Mouse (Mus musculus): ENCODE results near the gene Gm45753. TPM values are rescaled to one million over a fixed set of nuclear protein-coding genes. Genes with fewer than 3 reads are reported as not detected.

Gene Gm45753
- polyA plus RNA-seq, 1 experiment from 2014 or later = not detected

- 79% methylated on average over 3 of the region's 3 CpGs for WGBS
- no peak for ATAC-seq (ENCODE audit: insufficient number of reproducible peaks, insufficient read depth, low FRiP score, low read depth)
Measured at GRCm38 (mm10) chr8:45304354-45304753, 3.9 kb downstream of the Gm45753 start.

GRCm38 (mm10) chr8:45302390-45302789 lies 5.9 kb downstream of the Gm45753 start:
- Histone ChIP-seq H3K9me3 (ENCODE audit: control insufficient read depth, low read length) (no peaks in the 10 kb centered on the region), H3K27me3 (ENCODE audit: control insufficient read depth, insufficient read depth, low read length) (no peaks in the 10 kb centered on the region), H3K4me1 (ENCODE audit: control insufficient read depth in 2 of 2, insufficient read depth in 2 of 2, low read length in 2 of 2) (no peaks in the 10 kb centered on the region), H3K36me3 (ENCODE audit: control insufficient read depth, insufficient read depth, low read length) (no peaks in the 10 kb centered on the region), H3K4me2 (ENCODE audit: low read length) (no peak overlapping the region), H3K27ac (replicated peaks in 1 of 2; ENCODE audit: control insufficient read depth in 1 of 2, insufficient read depth in 1 of 2, low read depth in 2 of 2, low read length in 2 of 2) (no peak overlapping the region), H3K9ac (ENCODE audit: low read length) (no peak overlapping the region), H3K4me3 (ENCODE audit: control insufficient read depth in 1 of 2, insufficient read depth in 1 of 2, low read depth in 1 of 2, low read length in 2 of 2) (no peak overlapping the region)
- 85% methylated on average over 8 of the region's 8 CpGs for WGBS
- ATAC-seq (ENCODE audit: insufficient number of reproducible peaks, insufficient read depth, low FRiP score, low read depth) = no peak

More at GRCm38 (mm10) chr8:45304354-45304753, 3.9 kb downstream of the Gm45753 start:
- H3K4me3 ChIP-seq (ENCODE audit: control insufficient read depth in 1 of 2, insufficient read depth in 1 of 2, low read depth in 1 of 2, low read length in 2 of 2) = no peak overlapping the region
- H3K4me1 ChIP-seq (ENCODE audit: control insufficient read depth in 2 of 2, insufficient read depth in 2 of 2, low read length in 2 of 2) = no peaks in the 10 kb centered on the region
- H3K4me2 ChIP-seq (ENCODE audit: low read length) = no peak overlapping the region
- H3K27me3 ChIP-seq (ENCODE audit: control insufficient read depth, insufficient read depth, low read length) = no peaks in the 10 kb centered on the region
- H3K27ac ChIP-seq (replicated peaks in 1 of 2; ENCODE audit: control insufficient read depth in 1 of 2, insufficient read depth in 1 of 2, low read depth in 2 of 2, low read length in 2 of 2) = no peak overlapping the region
- H3K9me3 ChIP-seq (ENCODE audit: control insufficient read depth, low read length) = no peaks in the 10 kb centered on the region
- no peak overlapping the region for H3K9ac ChIP-seq (ENCODE audit: low read length)
- no peaks in the 10 kb centered on the region for H3K36me3 ChIP-seq (ENCODE audit: control insufficient read depth, insufficient read depth, low read length)

GRCm38 (mm10) chr8:45295276-45295675 lies 13.0 kb downstream of the Gm45753 start:
- Histone ChIP-seq H3K27me3 (ENCODE audit: control insufficient read depth, insufficient read depth, low read length) (no peaks in the 10 kb centered on the region), H3K4me2 (ENCODE audit: low read length) (no peak overlapping the region), H3K4me1 (ENCODE audit: control insufficient read depth in 2 of 2, insufficient read depth in 2 of 2, low read length in 2 of 2) (no peaks in the 10 kb centered on the region), H3K36me3 (ENCODE audit: control insufficient read depth, insufficient read depth, low read length) (no peaks in the 10 kb centered on the region), H3K9me3 (ENCODE audit: control insufficient read depth, low read length) (no peaks in the 10 kb centered on the region), H3K4me3 (ENCODE audit: control insufficient read depth in 1 of 2, insufficient read depth in 1 of 2, low read depth in 1 of 2, low read length in 2 of 2) (no peak overlapping the region), H3K27ac (replicated peaks in 1 of 2; ENCODE audit: control insufficient read depth in 1 of 2, insufficient read depth in 1 of 2, low read depth in 2 of 2, low read length in 2 of 2) (no peak overlapping the region), H3K9ac (ENCODE audit: low read length) (no peak overlapping the region)
- no peak for ATAC-seq (ENCODE audit: insufficient number of reproducible peaks, insufficient read depth, low FRiP score, low read depth)
- WGBS = 78% methylated on average over 6 of the region's 6 CpGs

GRCm38 (mm10) chr8:45294687-45295086 lies 13.6 kb downstream of the Gm45753 start, which contains the start of gene Klkb1:
Gene Klkb1, minus strand, starts transcription at chr8:45294859.
- no peaks in the 10 kb centered on the region for H3K4me1 ChIP-seq (ENCODE audit: control insufficient read depth in 2 of 2, insufficient read depth in 2 of 2, low read length in 2 of 2)
- WGBS = 85% methylated on average over 7 of the region's 7 CpGs
- no peak within 1 kb of the TSS for H3K27ac ChIP-seq (replicated peaks in 1 of 2; ENCODE audit: control insufficient read depth in 1 of 2, insufficient read depth in 1 of 2, low read depth in 2 of 2, low read length in 2 of 2)
- H3K4me2 ChIP-seq (ENCODE audit: low read length) = no peak within 1 kb of the TSS
- no peaks in the 10 kb centered on the region for H3K36me3 ChIP-seq (ENCODE audit: control insufficient read depth, insufficient read depth, low read length)
- H3K4me3 ChIP-seq (ENCODE audit: control insufficient read depth in 1 of 2, insufficient read depth in 1 of 2, low read depth in 1 of 2, low read length in 2 of 2) = no peak within 1 kb of the TSS
- no peaks in the 10 kb centered on the region for H3K9me3 ChIP-seq (ENCODE audit: control insufficient read depth, low read length)
- H3K27me3 ChIP-seq (ENCODE audit: control insufficient read depth, insufficient read depth, low read length) = no peaks in the 10 kb centered on the region
- ATAC-seq (ENCODE audit: insufficient number of reproducible peaks, insufficient read depth, low FRiP score, low read depth) = no peak
- H3K9ac ChIP-seq (ENCODE audit: low read length) = no peak within 1 kb of the TSS

- ATAC-seq (ENCODE audit: insufficient number of reproducible peaks, insufficient read depth, low FRiP score, low read depth) = no peak
- Histone ChIP-seq H3K9ac (ENCODE audit: low read length) (no peak overlapping the region), H3K4me1 (ENCODE audit: control insufficient read depth in 2 of 2, insufficient read depth in 2 of 2, low read length in 2 of 2) (no peaks in the 10 kb centered on the region), H3K36me3 (ENCODE audit: control insufficient read depth, insufficient read depth, low read length) (no peaks in the 10 kb centered on the region), H3K4me2 (ENCODE audit: low read length) (no peak overlapping the region), H3K27ac (replicated peaks in 1 of 2; ENCODE audit: control insufficient read depth in 1 of 2, insufficient read depth in 1 of 2, low read depth in 2 of 2, low read length in 2 of 2) (no peak overlapping the region), H3K9me3 (ENCODE audit: control insufficient read depth, low read length) (no peaks in the 10 kb centered on the region), H3K27me3 (ENCODE audit: control insufficient read depth, insufficient read depth, low read length) (no peaks in the 10 kb centered on the region), H3K4me3 (ENCODE audit: control insufficient read depth in 1 of 2, insufficient read depth in 1 of 2, low read depth in 1 of 2, low read length in 2 of 2) (no peak overlapping the region)
- 85% methylated on average over 2 of the region's 2 CpGs for WGBS
Measured at GRCm38 (mm10) chr8:45291790-45292189, 16.5 kb downstream of the Gm45753 start.

GRCm38 (mm10) chr8:45281630-45282029 lies 26.6 kb downstream of the Gm45753 start:
- Histone ChIP-seq H3K27ac (replicated peaks in 1 of 2; ENCODE audit: control insufficient read depth in 1 of 2, insufficient read depth in 1 of 2, low read depth in 2 of 2, low read length in 2 of 2) (no peak overlapping the region), H3K9ac (ENCODE audit: low read length) (no peak overlapping the region), H3K4me2 (ENCODE audit: low read length) (no peak overlapping the region), H3K4me1 (ENCODE audit: control insufficient read depth in 2 of 2, insufficient read depth in 2 of 2, low read length in 2 of 2) (peaks cover 0 to 2% of the 10 kb centered on the region in 2 experiments; a peak in 1 of 4 replicates), H3K9me3 (ENCODE audit: control insufficient read depth, low read length) (no peaks in the 10 kb centered on the region), H3K27me3 (ENCODE audit: control insufficient read depth, insufficient read depth, low read length) (no peaks in the 10 kb centered on the region), H3K4me3 (ENCODE audit: control insufficient read depth in 1 of 2, insufficient read depth in 1 of 2, low read depth in 1 of 2, low read length in 2 of 2) (no peak overlapping the region), H3K36me3 (ENCODE audit: control insufficient read depth, insufficient read depth, low read length) (no peaks in the 10 kb centered on the region)
- 75% methylated on average over 8 of the region's 8 CpGs for WGBS
- no peak for ATAC-seq (ENCODE audit: insufficient number of reproducible peaks, insufficient read depth, low FRiP score, low read depth)

GRCm38 (mm10) chr8:45277453-45277852 lies 30.8 kb downstream of the Gm45753 start:
- no peak for ATAC-seq (ENCODE audit: insufficient number of reproducible peaks, insufficient read depth, low FRiP score, low read depth)

GRCm38 (mm10) chr8:45274317-45274716 lies 33.9 kb downstream of the Gm45753 start:
- H3K36me3 ChIP-seq (ENCODE audit: control insufficient read depth, insufficient read depth, low read length) = no peaks in the 10 kb centered on the region
- 75% methylated on average over 4 of the region's 4 CpGs for WGBS
- H3K27me3 ChIP-seq (ENCODE audit: control insufficient read depth, insufficient read depth, low read length) = no peaks in the 10 kb centered on the region
- no peak overlapping the region for H3K4me3 ChIP-seq (ENCODE audit: control insufficient read depth in 1 of 2, insufficient read depth in 1 of 2, low read depth in 1 of 2, low read length in 2 of 2)
- H3K27ac ChIP-seq (replicated peaks in 1 of 2; ENCODE audit: control insufficient read depth in 1 of 2, insufficient read depth in 1 of 2, low read depth in 2 of 2, low read length in 2 of 2) = no peak overlapping the region
- H3K4me2 ChIP-seq (ENCODE audit: low read length) = no peak overlapping the region
- H3K9ac ChIP-seq (ENCODE audit: low read length) = no peak overlapping the region
- peaks cover 0 to 2% of the 10 kb centered on the region in 2 experiments; a peak in 1 of 4 replicates for H3K4me1 ChIP-seq (ENCODE audit: control insufficient read depth in 2 of 2, insufficient read depth in 2 of 2, low read length in 2 of 2)
- no peak for ATAC-seq (ENCODE audit: insufficient number of reproducible peaks, insufficient read depth, low FRiP score, low read depth)
- no peaks in the 10 kb centered on the region for H3K9me3 ChIP-seq (ENCODE audit: control insufficient read depth, low read length)

More at GRCm38 (mm10) chr8:45277453-45277852, 30.8 kb downstream of the Gm45753 start:
- H3K27ac ChIP-seq (replicated peaks in 1 of 2; ENCODE audit: control insufficient read depth in 1 of 2, insufficient read depth in 1 of 2, low read depth in 2 of 2, low read length in 2 of 2) = no peak overlapping the region
- no peaks in the 10 kb centered on the region for H3K27me3 ChIP-seq (ENCODE audit: control insufficient read depth, insufficient read depth, low read length)
- no peaks in the 10 kb centered on the region for H3K36me3 ChIP-seq (ENCODE audit: control insufficient read depth, insufficient read depth, low read length)
- H3K4me1 ChIP-seq (ENCODE audit: control insufficient read depth in 2 of 2, insufficient read depth in 2 of 2, low read length in 2 of 2) = peaks cover 0 to 2% of the 10 kb centered on the region in 2 experiments; a peak in 1 of 4 replicates
- 68% methylated on average over 3 of the region's 3 CpGs for WGBS
- no peak overlapping the region for H3K4me2 ChIP-seq (ENCODE audit: low read length)
- no peak overlapping the region for H3K4me3 ChIP-seq (ENCODE audit: control insufficient read depth in 1 of 2, insufficient read depth in 1 of 2, low read depth in 1 of 2, low read length in 2 of 2)
- no peak overlapping the region for H3K9ac ChIP-seq (ENCODE audit: low read length)
- H3K9me3 ChIP-seq (ENCODE audit: control insufficient read depth, low read length) = no peaks in the 10 kb centered on the region
